Mouse (Mus musculus) small intestine, adult 2 months (tissue): Measurements from ENCODE around the gene Map4k4. TPM values are rescaled to one million over a fixed set of nuclear protein-coding genes. Genes with fewer than 3 reads are reported as not detected.

Source experiments
- H3K27ac ChIP-seq: fragments of 200-500 bp; 2 replicates; pipeline ENCODE4 v1.5.1; 2012; ENCODE audit warnings: low read depth, low read length, control low read depth, inconsistent platforms; ENCODE audit not compliant: insufficient read depth
- H3K27me3 ChIP-seq: fragments of 200-500 bp; 2 replicates; pipeline ENCODE4 v1.6.1; 2012; ENCODE audit warnings: mild to moderate bottlenecking, moderate library complexity, low read length, inconsistent platforms; ENCODE audit not compliant: control insufficient read depth, insufficient read depth
- H3K36me3 ChIP-seq: fragments of 200-500 bp; 2 replicates; pipeline ENCODE4 v1.6.1; 2012; ENCODE audit warnings: mild to moderate bottlenecking, low read length, control low read depth, inconsistent platforms; ENCODE audit not compliant: control insufficient read depth, insufficient read depth
- H3K4me1 ChIP-seq: fragments of 200-500 bp; 2 replicates; pipeline ENCODE4 v1.6.1; 2012; ENCODE audit warnings: low read length, inconsistent platforms, mixed read lengths; ENCODE audit not compliant: control insufficient read depth, insufficient read depth, insufficient read length
- H3K4me3 ChIP-seq: fragments of 200-500 bp; 2 replicates; pipeline ENCODE4 v1.5.1; 2012; ENCODE audit warnings: low read depth, mild to moderate bottlenecking, control low read depth, inconsistent platforms, low read length, moderate library complexity
- CTCF ChIP-seq: fragments of 200-500 bp; IDR thresholded peaks from 2 replicates; pipeline ENCODE4 v1.5.1; 2012; ENCODE audit warnings: low read depth, mild to moderate bottlenecking, control low read depth, inconsistent platforms, low read length, moderate library complexity, mixed read lengths; ENCODE audit not compliant: insufficient replicate concordance, insufficient read length; ENCODE audit errors: extremely low read depth
- POLR2A ChIP-seq: fragments of 200-500 bp; IDR thresholded peaks from 2 replicates; pipeline ENCODE4 v1.6.1; 2012; ENCODE audit warnings: low read depth, mild to moderate bottlenecking, control low read depth, inconsistent platforms, low read length, moderate library complexity
- WGBS: fragments of 180-500 bp; shearing (Covaris S2); methylation state at CpG from one replicate; pipeline ENCODE4 v1.1.7; 2018; 5-methylcytosine and 5-hydroxymethylcytosine counted together
- polyA plus RNA-seq: library from polyadenylated mRNA; depleted of rRNA; stranded (reverse); fragments of >200 nt; gene quantifications from 2 replicates; pipeline ENCODE4 v1.2.3, GENCODE M21; 2012

The Map4k4 gene
- polyA plus RNA-seq, 1 experiment, result 41.0 TPM

DNA sequence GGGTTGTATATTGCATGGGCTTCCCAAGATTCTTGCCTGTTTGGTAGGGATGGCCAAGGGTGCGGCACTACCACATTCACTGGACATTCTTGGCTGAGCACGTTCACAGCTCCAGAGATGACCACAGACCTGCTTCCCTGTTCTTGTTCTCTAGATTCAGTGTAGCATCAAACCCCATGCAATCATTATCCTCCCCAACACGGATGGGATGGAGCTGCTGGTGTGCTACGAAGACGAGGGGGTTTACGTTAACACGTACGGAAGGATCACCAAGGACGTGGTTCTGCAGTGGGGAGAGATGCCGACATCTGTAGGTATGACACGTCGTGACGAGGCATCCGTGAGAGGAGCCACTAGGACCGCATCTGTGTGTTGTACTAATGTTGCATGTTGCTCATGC lies 122.5 kb downstream of the Map4k4 start:
- Histone ChIP-seq H3K4me3 (no peak overlapping the region), H3K36me3 (peaks cover 44% of the 10 kb centered on the region), H3K27ac (no peak overlapping the region), H3K27me3 (no peaks in the 10 kb centered on the region), H3K4me1 (no peaks in the 10 kb centered on the region)
- 94% methylated on average over 15 of the region's 15 CpGs for WGBS
- TF ChIP-seq POLR2A (no peak), CTCF (no peak)

DNA sequence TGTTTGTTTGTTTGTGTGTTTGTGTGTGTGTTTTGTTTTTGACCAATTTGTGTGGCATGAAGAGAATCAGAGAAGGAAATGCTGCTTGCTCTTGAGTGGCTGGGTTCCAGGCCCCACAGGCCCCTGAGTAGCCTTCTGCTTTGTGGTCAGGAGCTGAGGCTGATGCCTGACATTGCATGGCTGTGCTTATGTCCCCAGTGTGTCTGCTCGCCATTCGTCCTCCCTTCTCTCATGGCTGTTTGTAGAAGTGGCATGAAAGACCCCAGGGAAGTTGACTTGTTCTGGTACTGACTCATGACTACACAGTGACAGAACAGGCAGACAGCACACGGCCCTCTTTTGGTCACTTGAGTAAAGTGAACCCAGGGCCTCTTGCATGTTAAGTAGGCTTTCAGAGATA lies 123.0 kb downstream of the Map4k4 start:
- Histone ChIP-seq H3K4me1 (no peaks in the 10 kb centered on the region), H3K36me3 (peaks cover 43% of the 10 kb centered on the region), H3K27ac (no peak overlapping the region), H3K27me3 (no peaks in the 10 kb centered on the region), H3K4me3 (no peak overlapping the region)
- 77% methylated on average over 3 of the region's 3 CpGs for WGBS
- TF ChIP-seq POLR2A (no peak), CTCF (no peak)

DNA sequence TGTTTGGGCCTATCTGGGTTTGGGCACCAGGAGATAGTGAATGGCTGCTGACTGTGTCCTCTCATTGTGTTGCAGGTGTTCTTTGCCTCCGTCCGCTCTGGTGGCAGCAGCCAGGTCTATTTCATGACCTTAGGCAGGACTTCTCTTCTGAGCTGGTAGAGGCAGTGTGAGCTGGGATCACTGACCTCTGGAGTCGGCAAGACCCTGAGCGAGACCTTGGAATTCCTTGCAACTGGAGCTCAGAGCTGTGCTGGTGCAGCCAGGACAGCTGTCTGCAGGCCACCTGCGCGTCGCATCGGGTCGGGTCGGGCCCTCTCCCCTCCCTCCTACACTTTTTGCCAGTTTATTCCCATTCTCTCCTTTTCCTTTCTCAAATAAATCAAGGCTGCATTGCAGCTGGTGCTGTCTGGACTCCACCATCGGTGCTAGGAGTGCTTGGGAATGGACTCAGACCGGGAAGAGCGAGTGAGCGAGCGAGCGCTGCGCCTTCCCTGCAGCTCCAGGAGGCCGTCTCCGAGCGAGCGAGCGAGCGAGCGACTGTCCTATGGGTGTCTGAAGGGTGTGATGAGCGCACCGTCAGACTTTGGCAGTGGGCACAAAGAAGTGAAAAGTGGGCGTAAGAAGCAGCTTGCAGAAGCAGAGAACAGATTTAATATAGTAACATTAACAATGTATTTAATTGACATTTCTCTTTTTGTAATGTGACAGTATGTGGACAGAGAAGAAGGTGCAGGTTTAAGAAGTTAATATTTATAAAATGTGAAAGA lies 124.0 kb downstream of the Map4k4 start:
- WGBS, result 93% methylated on average over 27 of the region's 27 CpGs
- TF ChIP-seq CTCF (no peak), POLR2A (no peak)
- Histone ChIP-seq H3K4me3 (no peak overlapping the region), H3K27me3 (no peaks in the 10 kb centered on the region), H3K4me1 (no peaks in the 10 kb centered on the region), H3K36me3 (peaks cover 41% of the 10 kb centered on the region), H3K27ac (no peak overlapping the region)

DNA sequence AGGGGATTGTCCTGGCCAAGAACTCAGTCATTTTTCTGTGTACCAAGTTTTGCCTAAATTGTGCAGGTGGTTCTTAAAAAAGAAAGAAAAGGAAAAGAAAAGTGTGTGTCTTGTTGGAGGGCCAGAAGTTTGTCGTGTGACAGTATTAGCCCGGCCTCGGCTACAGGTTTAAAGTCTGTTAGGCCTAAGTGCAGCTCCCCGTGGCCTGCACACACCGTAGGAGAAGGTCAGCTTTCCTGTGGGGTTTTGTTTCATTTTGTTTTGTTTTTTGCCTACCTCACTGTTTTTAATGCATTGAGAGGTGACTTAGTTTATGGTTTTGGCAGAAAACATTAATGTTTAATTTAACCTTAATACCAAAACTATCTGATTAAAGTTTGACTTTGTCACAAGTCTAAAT lies 124.7 kb downstream of the Map4k4 start:
- Histone ChIP-seq H3K36me3 (peaks cover 38% of the 10 kb centered on the region), H3K4me3 (no peak overlapping the region), H3K27ac (no peak overlapping the region), H3K27me3 (no peaks in the 10 kb centered on the region), H3K4me1 (no peaks in the 10 kb centered on the region)
- 89% methylated on average over 5 of the region's 5 CpGs for WGBS
- TF ChIP-seq CTCF, result no peak
- no peak for TF ChIP-seq POLR2A

DNA sequence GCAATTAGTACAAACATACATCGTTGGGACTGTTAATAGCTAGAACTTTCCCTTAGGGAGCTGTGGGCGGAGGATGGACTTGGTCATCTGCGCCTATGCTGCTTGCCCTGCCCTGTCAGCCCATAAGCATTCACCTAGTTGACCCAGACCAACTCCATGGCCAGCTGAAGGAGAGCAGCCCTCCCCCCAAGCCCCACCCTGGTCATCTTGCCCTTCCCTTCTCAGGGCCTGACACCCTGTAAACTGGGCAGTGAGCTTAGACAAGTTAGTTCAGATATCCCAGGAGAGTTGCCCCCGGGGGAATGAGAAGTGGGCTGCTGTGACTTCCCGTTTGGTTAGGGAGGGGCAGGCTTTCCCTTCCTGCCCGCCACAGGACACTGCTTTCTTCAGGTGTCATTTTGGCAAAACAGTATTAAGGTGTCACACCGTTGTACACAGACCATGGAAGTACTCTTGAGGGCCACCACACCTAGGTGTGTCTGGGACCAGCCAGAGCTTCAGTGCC lies 126.5 kb downstream of the Map4k4 start:
- WGBS, result 66% methylated on average over 7 of the region's 7 CpGs
- H3K36me3 ChIP-seq, result peaks cover 31% of the 10 kb centered on the region
- H3K27me3 ChIP-seq, result no peaks in the 10 kb centered on the region

DNA sequence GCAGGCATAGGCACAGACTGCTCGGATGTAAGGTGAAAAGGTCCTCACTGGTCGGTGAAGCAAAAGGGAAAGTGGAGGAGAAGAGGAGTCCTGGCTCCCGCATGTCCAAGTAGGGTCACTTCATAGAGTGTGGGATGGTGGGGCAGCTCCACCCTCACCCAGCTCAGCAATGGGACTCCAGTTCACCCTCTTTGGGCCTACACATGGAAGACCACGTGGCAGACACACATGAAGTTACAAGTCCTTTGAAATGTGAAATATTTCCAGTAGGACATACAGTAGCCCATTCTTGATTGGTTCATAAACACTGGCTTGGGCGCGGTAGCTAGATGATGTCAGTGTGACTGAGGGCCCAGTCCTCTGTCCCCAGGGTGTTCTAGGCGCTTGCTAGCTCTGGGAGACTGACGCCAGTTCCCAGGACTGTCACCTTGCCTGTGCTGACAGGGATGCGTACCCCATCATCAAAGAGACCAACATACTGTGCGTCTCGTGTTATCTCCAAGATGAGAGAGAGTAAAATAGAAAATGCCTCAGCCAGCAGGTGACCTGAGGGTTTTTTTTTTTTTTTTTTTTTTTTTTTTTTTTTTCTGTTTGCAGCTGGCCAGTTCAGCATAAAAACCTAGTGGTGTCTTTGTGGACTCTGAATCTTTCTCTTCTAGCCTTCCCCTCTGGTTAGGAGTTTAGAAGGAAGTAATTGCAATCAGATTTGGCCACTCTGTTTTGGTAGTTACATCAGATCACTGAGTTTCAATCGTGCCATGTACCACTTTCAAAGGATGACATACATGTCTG lies 127.7 kb downstream of the Map4k4 start:
- no peak overlapping the region for H3K4me3 ChIP-seq
- WGBS, result 83% methylated on average over 12 of the region's 12 CpGs

More for the DNA sequence above, 126.5 kb downstream of the Map4k4 start:
- TF ChIP-seq POLR2A (no peak), CTCF (no peak)
- H3K4me3 ChIP-seq, result no peak overlapping the region
- H3K27ac ChIP-seq, result no peak overlapping the region
- no peaks in the 10 kb centered on the region for H3K4me1 ChIP-seq

DNA sequence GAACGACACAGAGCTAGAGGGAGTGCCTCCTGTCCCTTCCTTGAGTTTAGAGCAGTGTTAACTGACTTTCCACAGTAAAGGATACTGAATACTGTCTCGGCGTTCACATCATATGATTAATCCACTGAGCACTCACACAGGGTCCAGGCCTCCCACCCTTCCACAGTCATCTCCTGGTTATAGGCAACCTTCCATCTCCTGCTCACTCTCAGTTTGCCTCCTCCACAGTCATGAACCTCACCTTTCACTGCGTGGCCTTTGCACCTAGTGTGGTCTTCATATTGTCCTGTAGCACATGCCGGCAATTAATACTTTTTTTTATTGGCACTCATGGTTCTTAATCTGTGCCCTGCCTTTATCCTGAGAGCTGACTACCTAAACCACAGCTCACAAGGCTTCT lies 128.9 kb downstream of the Map4k4 start:
- Histone ChIP-seq H3K4me3 (no peak overlapping the region), H3K4me1 (no peaks in the 10 kb centered on the region), H3K27ac (no peak overlapping the region), H3K27me3 (no peaks in the 10 kb centered on the region), H3K36me3 (peaks cover 11% of the 10 kb centered on the region)
- TF ChIP-seq POLR2A (no peak), CTCF (no peak)
- WGBS, result 85% methylated on average over 5 of the region's 5 CpGs

More for the DNA sequence above, 127.7 kb downstream of the Map4k4 start:
- H3K36me3 ChIP-seq, result peaks cover 21% of the 10 kb centered on the region
- no peak overlapping the region for H3K27ac ChIP-seq
- H3K27me3 ChIP-seq, result no peaks in the 10 kb centered on the region
- TF ChIP-seq POLR2A (no peak), CTCF (no peak)
- no peaks in the 10 kb centered on the region for H3K4me1 ChIP-seq
